Mouse (Mus musculus) kidney, postnatal 36 days (tissue): ENCODE results near the gene Fat3.
A peak's percentile ranks its signal among the peaks of the same experiment; 100 is the strongest.

Experiments
- DNase-seq, 2 experiments: peaks; one replicate each; pipeline ENCODE4 v3.0.0; 2021 to 2022; ENCODE audit warnings: mixed read lengths in 2 of 2

Fat3 gene

DNA sequence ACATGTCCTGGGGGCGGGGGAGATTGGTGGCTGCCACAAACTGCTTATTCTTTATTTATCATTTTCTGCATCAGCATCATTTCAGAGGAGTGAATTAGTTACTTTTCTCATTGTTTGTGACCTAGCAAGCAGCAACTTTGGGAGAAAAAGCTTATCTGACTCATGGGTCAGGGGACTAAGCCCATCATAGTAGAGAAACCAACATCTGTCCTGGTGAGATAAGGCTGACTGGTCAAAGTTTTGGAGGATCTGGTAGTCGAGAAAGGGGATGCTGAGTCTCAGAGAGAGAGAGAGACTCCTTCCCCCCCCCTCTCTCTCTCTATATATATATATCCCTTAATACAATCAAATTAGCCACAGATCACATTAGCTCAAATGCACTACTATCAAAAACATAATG lies 273.7 kb downstream of the Fat3 start:
- DNase-seq: no peak

DNA sequence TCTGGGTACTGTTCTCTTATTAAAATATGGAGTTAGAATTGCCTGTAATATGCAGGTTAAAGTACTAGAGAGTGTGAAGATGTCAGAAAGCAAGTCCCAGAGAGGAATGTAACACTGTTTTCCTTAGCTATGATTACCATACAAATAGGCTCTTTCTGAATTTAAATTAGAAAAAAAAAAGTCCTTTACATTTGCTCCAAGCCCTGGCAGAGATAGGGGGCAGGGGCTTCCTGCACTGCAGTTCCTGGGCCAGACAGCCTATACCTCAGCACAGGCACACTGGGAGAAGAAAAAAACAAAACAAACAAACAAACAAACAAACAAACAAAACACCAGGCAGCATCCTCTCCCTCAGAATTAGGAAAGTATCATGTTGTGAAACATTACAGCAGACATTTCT lies 274.5 kb downstream of the Fat3 start:
- no peak for DNase-seq

- DNase-seq: peak; percentile 30 to 55
Measured at GRCm38 (mm10) chr9:16221885-16222284, 279.2 kb downstream of the Fat3 start.

DNA sequence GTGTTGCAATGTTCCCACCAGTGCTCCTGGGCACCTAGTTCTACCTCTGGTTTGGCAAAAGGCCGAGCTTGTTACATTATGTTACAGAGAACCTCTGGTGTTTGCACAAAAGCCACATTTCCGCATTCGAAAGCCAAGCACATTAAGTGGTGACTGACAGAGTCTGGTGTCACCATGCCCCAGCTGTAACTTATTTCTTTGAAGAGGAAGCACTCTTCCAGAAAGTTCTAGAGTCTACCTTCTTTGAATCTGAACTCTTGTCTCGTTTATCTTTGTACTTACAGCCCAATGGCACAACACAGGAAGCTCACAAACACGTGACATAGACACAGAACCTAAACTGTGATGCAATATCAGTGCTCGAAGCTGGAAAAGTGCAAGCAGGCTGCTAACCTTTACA lies 284.9 kb downstream of the Fat3 start:
- DNase-seq: peak; percentile 16 to 48

DNA sequence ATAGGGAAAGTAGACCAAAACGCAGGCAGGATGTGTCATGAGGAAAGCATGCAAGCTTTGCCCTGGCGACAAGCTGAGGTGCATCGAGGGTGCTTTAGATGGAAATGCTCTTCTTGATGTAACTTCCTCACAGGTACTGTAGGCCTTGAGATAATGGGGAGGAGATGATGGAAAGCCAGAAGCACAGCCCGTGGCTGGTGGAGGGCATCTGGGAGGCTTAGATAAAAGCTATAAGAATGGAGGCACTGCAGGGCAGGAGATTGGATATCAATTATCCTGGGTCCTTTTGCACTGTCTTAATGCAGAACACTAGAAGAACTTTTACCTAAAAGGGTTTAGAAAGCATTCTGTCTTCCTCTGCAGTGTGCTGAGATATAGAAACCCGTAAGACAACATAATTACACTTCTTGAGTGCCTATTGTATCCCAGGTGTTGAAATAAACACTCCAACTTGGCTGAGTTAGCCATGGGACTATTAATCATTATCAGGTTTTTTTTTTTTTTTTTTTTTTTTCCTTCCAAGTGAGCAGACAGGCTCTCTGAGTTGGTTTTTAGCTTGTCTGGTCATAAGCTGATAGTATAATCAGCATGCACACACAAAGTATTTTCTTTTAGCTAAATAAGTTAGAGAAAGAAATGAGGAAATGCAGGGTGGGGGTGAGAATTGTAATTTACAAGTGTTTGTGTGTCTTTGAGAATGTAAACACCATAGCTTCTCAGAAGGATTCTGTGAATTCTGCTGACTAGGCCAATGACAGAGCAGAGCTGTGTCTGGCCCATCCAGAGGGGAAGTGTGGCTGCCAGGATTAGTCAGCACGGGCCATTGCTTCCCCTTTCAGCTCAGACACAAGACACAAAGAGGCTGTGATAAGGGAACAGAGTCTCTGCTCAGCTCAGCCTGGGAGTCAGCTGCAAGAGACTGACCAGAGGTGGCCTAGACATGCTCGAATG lies 286.1 kb downstream of the Fat3 start:
- peak; percentile 51 to 55 for DNase-seq

GRCm38 (mm10) chr9:16213324-16213723 lies 287.8 kb downstream of the Fat3 start:
- no peak for DNase-seq

GRCm38 (mm10) chr9:16212628-16213027 lies 288.5 kb downstream of the Fat3 start:
- no peak for DNase-seq

DNA sequence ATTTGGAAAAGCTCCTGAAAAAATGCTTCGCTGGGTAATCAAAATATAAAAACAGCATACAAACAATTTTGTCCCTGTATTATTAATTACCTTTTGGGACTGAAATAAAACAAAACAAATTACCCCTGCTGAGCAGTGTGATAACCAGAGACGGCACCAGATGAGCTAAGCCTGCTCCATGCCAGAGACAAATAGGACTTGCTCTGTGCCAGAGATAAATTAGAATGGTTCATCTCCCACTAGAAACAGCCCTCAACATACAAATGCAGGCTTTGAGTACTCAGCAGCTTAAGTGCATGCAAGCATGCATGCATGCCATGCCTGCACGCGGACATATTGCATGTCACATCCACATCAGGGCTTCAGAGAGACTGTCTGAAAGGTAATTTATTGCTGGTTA lies 288.9 kb downstream of the Fat3 start:
- no peak for DNase-seq

DNA sequence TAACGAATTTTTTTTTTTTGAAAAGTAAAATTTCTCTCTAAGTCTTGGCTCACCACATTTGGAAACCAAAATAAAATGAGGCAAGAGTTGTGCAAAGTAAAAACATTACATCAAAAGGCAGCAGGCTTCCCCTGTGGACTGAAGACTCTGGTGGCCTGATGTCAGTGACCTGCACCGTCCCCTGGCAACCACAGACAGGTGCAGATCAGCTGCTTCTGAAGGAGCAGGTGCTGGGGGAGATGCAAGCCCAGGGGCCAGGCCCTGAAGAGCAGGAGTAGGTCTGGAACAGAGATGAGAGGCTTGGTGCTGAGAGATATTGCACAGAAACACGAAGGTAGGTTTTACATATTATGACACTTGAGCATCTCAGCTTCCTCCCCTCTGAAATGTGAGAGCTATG lies 289.6 kb downstream of the Fat3 start:
- DNase-seq: no peak

DNA sequence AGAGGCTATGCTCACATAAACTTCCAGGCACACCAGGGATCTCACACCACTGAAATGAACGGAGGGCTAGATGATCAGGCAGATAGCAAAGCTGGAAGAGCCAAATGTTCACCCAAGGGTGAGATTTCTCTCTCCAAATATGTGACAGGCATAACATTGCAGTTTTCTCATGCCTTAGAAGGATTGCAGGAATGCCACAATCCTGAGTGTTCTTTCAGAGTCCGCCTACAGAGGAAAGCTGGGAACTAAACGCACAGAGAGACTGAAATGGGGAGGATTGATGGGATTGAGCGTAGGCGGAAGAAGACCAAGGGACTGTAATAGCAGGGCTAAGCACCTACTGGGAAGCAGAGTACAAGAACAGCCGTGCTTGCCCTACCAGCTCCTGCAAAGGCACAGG lies 298.8 kb downstream of the Fat3 start:
- no peak for DNase-seq

- peak; percentile 1 to 9 for DNase-seq
Measured at GRCm38 (mm10) chr9:16200948-16201347, 300.1 kb downstream of the Fat3 start.

- no peak for DNase-seq
Measured at GRCm38 (mm10) chr9:16186461-16186860, 314.6 kb downstream of the Fat3 start.

DNA sequence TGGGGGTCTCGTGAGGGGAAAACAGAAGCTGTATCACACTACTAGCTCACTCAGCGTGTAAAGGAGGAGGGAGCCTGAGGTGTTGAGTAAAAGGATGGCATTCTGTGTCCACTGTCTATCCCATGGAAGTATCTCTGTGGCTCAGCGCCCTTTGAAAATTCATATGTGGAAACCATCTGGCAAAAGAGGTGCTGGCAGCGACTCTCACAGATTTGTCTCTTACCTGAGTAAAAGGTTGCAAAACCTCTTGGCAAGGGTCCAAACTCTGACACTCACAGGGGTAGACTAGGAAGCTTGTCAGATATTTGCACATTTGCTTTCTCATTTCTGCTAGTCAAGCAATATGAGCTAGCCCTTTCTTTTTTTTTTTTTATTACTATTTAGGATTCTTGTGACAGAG lies 331.8 kb downstream of the Fat3 start:
- DNase-seq: no peak

- no peak for DNase-seq
Measured at GRCm38 (mm10) chr9:16168051-16168450, 333.0 kb downstream of the Fat3 start.

GRCm38 (mm10) chr9:16159366-16159765 lies 341.7 kb downstream of the Fat3 start:
- no peak for DNase-seq

DNA sequence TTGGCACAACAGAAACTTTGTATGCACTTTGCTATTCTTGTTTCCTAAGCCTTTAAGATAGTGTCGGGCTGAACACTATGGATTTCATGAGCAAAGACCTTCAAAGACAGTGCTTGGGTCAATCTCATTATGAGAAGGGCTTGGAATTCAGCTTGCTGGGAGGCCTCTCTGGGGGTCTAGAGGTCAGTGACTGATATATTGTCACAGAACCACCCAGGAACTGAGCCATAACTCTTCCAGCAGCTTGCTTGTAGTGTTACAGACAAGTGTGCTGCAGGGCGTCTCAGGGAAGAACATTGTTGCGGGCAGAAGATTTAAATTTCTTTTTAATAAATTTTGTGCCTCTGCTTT lies 347.5 kb downstream of the Fat3 start:
- DNase-seq: no peak

- no peak for DNase-seq
Measured at GRCm38 (mm10) chr9:16152756-16153579, 348.1 kb downstream of the Fat3 start.

DNA sequence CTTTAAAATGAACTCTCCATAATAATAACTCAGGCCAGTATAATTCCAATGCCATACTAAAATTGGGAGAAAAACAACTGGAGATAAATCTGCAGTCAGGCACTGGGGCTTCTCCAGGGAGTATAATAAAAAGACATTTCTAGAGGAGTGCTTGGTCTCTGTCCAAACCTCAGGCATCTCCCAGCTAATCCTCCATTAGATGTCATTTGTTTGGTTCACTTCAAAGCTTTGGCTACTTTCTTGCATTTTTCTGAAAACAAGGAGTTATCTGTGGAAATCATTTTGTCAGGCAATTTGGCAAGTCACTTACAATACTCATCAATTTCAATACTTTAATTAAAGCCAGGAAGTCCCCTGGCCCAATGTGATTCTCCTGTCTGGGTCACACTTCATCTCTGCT lies 351.0 kb downstream of the Fat3 start:
- no peak for DNase-seq

- DNase-seq: no peak
Measured at GRCm38 (mm10) chr9:16147735-16148134, 353.4 kb downstream of the Fat3 start.

DNA sequence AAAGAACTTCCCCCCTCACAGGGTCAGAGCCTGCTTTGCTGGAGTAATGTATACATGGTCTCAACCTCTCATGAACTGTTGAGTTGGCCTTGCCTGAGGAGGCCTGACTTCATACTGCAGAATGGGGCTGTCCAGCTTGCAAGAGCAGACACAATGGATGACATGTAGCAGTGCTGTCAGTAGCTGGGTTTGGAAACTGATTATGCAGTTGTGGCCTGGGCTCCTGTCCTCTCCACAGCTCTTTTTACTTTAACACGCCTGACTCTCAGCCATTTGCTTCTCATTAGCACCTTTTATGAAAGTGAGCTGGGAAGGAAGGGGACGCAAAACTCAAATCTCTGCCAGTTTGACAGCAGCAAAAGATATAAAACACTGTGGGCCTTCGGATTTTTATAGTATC lies 356.4 kb downstream of the Fat3 start:
- DNase-seq: no peak

GRCm38 (mm10) chr9:16139300-16139699 lies 361.8 kb downstream of the Fat3 start:
- no peak for DNase-seq

GRCm38 (mm10) chr9:16133098-16133497 lies 368.0 kb downstream of the Fat3 start:
- DNase-seq: no peak

GRCm38 (mm10) chr9:16132594-16132993 lies 368.5 kb downstream of the Fat3 start:
- no peak for DNase-seq

DNA sequence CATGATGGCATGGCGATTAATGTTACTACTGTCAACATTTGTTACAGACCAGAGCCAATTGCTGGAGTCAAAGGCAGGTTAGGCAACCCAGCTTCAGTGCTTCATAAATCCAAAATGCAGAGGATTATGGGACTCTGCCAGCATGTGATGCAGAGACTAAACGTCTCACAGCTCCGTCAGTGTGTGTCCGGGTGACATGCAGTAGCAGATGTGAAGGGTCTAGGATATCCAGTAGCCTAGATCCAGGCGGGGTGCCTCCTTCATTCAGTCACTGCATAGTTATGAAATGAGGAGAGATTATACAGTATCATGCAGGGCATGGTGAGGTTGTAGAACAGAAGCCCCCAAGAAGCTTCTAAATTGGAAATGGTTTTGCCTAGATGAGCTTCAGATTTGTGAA lies 379.3 kb downstream of the Fat3 start:
- no peak for DNase-seq
